Mouse (Mus musculus): ENCODE data around the gene Npvf. TPM values are rescaled to one million over a fixed set of nuclear protein-coding genes. Genes with fewer than 3 reads are reported as not detected.

Npvf gene
- not detected for total RNA-seq (2021)
- long read RNA-seq, experiment 1 = 0 reads
- long read RNA-seq, experiment 2 = 0 reads

DNA sequence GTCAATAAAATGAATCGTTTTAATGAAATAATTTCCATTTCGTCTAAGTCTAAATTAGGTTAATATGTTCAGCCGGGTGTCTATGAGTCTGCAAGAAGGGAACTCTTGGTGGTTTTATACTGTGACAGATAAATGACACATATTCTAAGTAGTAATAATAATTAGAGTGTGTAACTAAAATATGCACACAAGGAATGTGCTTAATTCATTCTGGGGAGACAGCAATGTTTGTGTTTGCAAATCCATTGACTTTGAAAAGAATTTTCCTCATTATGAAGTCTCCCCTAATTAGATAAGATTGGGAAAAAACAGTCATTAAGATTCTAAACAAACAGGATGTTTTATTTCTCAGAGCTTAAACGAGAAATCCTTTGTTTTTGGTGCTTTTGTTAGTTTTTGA lies at the start of gene Npvf:
TSS of gene Npvf (minus strand) at position 84 of the 400 bp plus-strand sequence.
- DNase-seq = no peak

DNA sequence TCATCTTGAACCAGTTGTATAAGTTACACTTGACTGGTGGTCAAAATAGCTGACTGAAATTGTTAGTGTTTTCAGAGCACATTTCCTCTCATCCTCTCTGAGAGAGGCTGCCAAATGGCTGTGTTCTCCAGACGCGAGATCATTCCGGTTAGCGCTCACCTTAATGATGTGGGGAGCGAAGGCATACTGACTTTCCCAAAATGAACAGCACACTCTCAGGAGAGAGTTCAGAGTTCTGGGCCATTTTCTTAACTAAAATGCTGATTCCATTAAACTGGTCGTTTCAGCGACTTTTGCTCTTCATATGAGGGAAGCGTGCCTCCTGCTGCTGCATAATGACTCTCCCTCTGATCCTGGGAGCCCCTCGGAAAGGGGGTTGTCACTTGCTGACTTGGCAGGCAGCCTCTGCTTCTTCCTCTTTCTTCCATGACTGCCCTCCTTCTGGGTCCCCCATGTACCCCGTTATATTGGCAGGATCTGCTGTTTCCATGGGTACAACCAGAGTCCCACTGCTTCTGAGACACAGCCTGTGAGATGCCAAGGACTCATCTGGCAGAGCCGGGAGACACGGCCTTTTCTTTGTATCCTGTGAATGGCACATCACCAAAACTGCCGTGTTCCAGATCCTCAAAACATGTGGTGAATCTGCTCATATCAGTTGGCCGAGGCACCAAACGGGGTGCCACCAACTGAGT lies 35.0 kb upstream of the Npvf start:
- no peak for DNase-seq

DNA sequence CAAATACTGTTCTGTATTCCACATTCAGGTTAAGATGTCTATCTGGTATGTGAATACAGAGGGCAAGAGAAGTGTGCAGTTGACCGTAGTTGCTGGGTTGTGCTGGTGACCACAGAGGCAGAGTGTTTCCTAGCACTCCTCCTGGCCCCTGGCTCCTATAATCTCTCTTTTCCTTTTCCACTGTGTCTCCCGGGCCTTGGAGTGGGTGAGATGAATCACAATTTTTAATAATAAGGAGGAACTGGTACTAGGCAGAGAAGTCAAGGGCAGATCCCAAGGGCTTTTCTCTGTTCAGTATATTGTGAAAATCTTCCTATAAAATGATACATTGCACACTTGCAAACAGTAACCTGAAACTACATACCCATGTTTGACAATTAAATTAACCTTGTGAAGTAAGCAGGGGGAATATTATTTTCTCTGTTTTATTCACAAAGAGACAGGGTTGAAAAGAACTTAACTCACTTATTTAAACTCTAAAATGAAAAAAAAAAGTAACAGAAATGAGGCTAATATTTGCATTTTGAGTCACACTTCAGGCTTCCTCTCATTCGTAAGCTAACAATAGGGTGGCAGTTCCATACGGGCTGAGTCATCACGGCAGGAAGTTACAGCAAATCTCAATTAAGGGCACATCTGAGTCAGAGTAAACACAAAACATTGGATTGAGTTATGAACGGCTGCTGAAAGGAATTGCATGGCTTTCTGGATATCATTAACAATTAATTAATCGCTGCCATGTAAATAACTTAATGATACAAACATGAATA lies 30.6 kb upstream of the Npvf start:
- DNase-seq = peak; percentile 13

DNA sequence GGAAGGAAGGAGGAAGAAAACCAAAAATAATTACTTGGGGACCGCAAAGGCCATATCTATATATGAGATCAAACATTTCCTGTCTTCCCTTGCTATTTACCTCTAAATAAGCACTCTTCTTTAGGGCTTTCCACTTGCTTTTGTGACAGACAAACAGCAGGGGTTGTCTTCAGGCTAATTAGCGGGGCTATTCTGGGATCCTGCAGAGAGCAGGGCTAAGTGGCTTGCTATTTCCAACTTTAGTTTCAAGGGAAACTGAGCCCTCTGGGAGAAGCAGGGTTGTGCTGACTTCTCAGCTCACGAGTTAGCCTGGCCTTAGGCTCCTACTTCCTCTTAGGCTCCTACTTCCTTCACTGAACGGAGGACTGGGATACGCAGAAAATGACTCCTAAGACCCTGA lies 27.3 kb upstream of the Npvf start:
- no peak for DNase-seq

DNA sequence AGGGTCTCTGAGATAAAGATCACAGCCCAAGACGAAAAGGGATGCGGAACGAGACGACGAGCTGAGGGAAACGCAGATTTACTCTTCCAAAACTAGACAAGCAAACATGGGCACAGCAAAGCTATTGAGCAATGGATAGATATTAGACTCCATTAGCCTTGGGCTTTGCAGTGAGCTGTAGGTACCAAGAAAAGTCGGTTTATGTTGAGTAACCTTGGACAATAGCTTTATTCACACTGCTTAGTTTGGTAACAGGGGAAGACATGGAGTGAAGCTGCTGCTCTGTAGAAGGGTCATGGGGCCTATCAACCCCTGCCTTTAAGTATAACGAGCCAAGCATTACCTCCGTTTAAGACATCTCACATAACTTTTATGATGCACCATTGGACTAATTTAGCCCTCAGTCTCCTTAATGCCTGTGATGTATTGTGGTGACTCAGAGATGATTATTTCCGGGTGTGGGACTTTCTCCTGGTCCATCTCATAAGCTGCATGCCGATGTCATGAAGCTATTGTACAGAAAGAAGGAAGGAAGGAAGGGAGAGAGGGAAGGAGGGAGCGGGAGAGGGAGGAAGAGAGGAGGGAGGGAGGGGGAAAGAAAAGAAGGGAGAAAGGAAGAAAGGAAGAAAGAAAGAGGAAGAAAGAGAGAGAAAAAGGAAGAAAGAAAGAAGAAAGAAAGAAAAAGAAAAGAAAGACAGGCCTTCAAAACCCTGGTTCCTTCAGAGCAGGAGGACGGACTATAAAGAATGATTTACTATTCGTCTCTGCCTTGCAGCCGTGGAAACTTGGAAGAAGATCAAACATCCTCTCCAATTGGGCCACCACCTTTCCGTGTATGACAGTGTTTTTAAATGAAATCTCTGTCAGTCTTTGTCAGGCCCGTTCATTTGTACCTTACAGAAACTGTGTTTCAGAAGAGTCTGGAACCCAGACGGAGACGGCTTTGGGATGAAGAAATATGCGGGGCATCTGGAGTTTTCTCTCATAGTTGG lies 26.3 kb upstream of the Npvf start:
- DNase-seq = peak; percentile 10

DNA sequence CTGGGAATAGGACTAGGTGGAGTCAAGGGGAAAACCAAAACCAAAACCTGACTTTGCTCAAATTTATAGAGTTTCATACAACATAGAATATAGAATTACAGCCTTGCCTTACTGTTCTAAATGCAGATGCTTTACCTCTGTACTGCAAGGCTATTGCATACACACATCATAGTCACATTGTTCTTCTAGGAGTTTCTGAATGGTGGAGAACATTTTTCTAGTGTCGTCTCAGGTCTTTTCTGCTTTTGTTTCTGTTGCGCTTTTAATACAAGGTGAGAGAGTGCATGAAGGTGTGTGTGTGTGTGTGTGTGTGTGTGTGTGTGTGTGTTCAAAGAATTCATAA lies 25.2 kb upstream of the Npvf start:
- no peak for DNase-seq

DNA sequence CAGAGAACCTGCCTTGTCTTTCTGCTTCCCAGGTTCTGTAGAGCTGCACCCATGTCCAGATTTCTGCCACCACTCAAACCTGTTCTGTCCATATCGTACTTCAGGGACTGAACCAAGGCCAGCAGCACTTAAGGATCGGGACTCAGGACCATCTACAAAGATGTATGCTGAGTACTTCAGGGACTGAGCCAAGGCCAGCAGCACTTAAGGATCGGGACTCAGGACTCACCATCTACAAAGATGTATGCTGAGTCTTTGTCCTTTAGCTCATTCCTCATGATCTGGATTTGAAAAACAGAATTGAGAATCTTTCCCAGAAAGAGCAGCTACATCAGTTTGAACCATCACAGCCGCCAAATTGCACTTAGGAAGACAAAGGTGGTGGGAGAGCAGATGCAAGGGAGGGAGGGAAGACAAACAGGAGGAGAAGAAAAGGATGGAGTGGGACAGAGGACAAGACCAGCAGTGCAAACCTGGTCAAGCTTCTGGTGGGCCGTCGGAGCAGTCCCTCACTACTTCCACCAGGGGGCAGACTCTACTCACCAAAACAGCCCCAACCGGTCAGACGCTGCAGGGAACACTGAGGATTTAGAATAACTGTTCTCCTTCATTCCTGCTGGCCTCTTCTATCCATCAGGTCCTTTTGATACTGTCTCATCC lies 24.7 kb upstream of the Npvf start:
- peak; percentile 81 for DNase-seq

DNA sequence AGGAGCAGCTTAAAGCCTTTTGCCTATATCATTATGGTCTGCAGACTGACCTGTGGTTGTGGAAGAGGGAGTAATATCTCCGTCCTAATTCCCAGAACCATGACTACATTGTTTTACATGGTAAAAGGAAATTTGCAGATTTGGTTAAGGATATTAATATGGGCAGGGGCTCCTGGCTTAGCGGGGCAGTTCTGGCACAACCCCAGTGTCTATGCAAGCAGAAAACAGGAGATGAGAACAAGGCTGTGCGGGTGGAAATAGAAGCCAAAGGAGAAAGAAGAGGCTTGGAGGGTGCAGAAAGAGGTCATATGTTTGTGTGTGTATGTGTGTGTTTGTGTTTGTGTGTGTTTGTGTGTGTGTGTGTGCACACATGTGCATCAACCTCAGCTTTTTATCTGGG lies 17.0 kb upstream of the Npvf start:
- no peak for DNase-seq

DNA sequence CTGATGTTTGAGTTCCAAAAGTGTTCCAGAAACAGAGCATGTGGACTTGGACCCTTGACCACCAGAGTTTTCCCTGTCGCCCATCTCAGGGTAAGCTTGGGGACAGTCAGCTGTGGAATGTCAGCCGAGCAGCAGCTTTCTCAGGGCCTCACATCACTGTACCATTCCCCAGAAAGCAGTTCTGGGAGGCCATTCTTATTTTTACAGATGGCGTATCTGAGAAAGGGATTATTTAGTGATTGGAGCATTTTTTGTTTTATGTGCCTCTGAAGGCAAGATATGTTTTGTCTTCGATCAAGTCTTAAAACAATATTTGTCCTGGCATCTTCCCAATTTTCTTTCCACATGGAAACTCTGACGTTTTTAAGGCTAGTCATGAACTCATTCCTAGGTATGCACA lies 12.7 kb upstream of the Npvf start:
- DNase-seq = no peak

DNA sequence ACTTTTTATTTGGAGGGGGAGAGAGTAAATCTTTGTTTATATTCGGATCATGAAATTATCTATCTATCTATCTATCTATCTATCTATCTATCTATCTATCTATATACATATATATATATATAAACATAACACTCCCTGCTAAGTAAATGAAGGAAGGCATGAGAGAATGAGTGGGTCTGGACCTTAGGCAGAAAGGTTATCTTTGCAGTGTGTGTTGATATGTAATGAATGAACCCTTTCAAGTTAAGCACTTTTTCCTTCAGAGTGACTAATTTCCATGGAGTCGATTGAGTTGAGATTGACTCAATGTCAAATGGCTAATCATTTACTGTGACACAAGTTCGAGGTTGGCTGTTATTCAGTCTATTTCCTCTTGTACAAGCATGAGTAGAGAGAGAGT lies 10.8 kb upstream of the Npvf start:
- no peak for DNase-seq

DNA sequence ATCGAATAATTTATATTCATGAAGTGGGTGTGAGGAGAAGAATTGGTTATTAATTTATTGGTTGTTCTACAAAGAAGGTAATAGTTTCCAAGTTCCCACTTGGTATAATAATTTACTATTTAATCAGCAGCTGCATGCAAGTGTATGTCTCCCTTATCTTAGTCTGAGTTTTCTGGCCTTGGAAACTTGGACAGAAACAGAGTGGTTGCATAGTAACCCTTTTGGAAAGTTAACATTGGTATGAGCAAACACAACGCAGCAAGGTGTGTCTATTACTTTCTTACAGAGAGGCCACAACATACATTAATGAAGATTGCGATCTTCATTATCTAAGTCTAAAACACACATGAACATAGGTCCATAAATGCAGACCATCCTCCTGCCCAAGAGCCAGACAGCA lies 10.0 kb upstream of the Npvf start:
- DNase-seq = no peak

DNA sequence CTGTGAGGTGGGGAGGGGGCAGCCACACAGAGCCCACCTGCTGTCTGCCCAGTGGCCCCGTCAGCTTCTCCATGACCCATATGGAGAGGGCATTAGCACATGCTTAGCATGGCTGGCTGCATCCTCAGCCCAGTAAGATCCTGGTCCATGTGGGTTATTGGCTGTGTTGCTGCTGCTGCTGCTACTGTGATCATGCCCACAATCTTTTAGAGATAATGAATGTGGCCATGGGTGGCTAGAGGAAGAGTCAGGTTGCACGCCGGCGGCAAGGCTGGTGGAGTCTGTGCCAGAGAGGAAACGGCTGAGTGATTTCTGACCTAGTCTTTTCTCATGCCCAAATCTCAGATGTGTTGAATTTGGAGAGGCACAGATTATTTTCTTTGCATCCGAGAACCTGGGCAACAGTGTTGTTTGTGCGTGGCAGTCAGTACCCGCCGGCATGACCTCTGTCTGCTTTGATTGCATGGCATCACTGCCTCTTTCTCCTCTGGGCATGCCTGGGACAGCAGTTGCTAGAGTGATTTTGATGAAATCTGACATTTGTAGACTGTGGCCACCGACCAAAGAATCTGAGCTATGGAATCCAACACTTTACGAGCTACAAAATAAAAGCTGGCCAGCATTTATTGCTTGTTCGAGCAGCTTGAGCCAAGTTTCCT lies 8.8 kb upstream of the Npvf start:
- DNase-seq = no peak

DNA sequence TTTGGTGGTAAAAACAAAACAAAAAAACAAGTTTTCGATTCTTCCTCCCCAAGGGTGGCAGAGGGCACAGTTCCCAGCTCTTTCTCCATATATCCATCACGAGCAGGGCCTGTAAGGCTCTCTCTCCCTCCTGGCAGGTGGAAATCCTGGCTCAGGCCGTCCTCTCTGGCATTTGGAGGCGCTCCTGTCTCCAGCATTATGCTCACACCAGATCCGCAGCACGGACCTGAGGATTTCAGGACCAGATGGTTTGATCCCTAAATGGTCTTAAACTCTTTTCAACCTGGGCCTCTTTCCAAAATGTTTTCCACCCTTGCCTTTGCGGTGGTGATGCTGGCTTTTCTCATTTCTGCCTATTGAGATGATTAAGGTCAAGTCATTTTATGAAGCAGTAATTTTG lies 7.5 kb upstream of the Npvf start:
- no peak for DNase-seq

DNA sequence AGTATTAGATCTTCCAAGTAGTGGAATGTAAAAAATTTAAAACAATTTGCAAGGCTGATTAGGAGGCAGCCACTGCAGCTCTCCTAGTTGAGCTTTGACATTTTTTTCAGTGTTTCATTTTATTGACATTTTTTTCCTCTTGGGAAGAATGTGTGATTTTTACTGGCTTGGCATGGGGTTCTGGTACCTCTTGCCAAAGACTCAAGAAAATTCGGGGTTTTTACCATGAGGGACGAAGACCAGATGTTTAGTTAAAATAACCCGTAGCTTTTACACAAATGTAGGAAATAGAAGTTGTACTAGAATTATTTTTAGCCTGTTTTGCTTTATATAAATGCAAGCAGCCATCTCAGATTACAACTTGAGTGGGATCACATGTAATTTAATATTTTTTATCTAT lies 4.2 kb upstream of the Npvf start:
- DNase-seq = no peak

DNA sequence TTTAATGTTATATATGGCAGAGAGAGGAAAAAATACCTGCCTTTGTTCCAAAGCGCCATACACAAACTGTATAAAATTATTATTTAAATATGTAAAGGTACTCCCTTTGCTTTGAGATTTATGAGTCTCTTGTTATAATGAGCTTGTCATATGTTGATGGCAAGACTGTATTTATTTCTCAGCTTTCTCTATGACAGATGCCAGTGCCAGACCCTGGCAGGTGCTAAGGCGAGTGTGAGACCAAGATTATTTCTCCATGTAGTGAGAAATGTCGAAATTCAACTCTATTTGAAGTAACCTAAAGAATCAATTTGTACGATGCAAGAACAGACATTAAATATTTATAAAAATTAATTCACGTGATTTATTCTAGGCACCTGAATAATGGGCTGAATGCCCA lies 3.8 kb upstream of the Npvf start:
- DNase-seq = no peak

DNA sequence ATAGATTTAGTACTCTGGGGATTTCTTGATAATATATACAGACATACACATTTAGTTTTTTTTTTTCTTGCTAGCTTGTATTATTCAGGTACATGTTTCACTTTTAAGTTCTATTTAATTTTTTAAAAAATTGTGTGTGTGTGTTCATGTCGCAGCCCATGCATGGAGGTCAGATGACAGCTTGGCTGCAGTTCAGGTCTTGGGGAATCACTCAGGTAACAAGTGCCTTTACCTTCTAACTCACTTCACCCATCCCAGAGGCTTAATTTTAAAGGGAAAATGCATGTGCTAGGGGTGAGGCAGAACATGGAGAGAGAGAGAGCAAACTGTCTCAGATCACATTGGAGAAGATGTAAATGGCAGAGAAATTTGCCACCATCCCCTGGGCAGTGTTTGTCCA lies 2.2 kb upstream of the Npvf start:
- no peak for DNase-seq

DNA sequence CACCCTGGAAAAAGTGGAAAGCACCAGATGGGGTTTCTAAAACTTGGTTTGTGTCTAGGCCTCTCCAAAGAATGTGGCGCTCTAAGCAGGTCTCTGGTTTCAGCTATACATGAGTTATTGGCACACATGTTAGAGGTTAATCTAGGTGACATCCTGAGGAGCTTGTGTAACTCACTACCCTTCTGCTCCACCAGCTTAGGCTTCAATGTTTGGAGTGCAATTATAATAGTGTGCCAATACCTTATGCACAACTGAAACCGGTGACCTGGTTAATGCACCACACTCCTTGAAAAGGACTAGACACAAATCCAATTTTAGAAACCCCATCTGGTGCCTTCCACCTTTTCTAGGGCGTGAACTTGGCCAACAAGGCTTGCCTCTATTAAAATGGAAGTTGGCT lies 1.7 kb upstream of the Npvf start:
- no peak for DNase-seq

DNA sequence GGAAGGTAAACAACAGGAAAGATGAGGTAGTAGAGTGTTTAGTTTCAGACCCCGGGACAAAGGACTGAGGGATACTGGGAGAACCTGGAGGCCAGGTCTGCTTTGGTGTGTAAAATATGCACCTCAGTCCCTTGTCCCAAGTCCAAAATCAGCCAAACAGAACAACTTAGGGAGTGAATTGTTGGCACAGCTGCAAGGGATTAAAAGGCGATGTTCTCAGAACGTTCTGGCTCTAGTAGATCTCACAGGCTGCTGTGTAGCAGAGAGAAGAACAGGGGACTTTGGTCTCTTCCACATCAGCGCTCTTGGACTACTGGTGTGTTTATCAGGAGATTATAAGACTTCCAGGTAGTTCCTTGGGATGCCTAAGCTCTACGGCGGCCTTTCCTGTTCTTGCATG lies 6.6 kb downstream of the Npvf start:
- no peak for DNase-seq

DNA sequence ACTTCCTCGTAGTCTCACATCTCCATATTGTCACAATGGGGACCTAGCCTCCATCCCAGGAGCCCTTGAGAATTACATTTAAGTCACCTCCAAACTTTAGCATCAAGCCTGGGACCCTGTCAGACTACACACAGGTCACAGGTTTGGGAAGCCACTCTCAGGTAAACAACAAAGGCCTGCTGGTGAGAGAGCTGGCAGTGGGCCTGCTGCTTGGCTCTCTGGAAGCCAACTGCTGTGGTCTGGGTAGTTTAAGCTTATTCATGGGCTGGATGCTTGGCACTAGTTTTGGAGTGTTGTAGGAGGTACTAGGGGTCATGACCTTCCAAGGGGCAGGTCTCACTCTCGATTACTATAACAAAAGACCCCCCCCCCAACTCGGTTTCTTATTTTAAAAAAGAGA lies 7.6 kb downstream of the Npvf start:
- no peak for DNase-seq

DNA sequence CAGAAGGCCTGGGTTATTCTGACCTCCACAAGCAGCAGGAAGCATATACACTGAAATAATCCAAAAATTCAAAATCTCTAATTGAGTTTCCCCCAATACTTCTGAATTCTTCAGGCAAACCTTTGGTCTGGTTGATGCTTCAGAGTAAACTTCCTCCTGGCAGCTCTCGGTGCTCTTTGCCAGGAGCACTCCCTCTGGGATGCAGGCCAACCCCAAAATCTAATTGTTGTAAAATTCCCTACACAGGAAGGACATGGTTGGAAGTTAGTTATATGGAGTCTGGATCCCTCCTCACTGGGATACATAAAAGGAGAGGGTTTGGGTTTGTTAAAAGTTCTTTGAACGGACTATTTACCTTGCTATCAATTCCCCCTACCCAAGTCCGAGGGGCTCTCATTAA lies 9.5 kb downstream of the Npvf start:
- no peak for DNase-seq

DNA sequence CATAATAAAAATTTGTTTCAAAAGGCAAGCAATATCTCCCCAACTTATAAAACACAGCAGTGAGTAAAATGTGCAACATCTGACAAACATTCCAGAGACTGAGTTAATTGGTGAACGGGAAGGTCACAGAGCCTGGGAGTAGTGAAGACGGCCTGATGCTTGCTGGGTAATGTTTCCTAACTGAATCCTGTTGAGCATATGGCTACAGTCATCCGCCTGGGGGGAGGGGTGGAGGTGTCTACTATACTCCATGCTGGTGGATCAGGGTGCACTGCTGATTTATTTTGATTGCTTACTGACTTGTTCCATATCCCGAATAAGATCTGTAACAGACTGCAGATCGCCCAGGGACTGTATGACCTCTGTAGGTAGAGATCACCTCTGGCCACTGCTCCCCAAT lies 12.3 kb downstream of the Npvf start:
- no peak for DNase-seq

DNA sequence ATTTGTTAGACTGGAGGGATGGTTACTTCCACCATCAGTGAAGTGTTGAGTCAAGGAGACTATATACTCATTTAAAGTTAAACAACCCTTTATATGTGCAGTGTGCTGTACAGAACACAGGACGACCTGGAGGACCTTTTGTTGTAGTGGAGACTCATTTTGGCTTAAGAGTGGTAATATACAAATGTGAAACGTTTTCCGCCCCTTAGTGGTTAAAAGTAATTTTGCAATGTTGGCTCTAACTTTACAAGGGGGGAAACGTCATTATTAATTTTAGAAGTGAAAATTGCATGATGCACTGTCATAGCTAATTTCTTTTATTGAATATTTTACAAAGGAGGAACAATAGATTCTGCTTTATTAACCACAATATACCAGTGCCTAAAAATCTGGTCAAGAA lies 13.9 kb downstream of the Npvf start:
- DNase-seq = peak; percentile 11

Measured in adrenal gland, postnatal 10 days (tissue).